Mouse (Mus musculus) kidney, embryonic 14.5 days (tissue): ENCODE measurements around the gene Gng12. TPM values are rescaled to one million over a fixed set of nuclear protein-coding genes. Genes with fewer than 3 reads are reported as not detected.

Source experiments
- polyA plus RNA-seq: library from polyadenylated mRNA; unstranded; fragments of >200 nt; fragmentation: Nextera tagmentation; extraction: Ambion mirVana; gene quantifications from 2 replicates; pipeline ENCODE4 v1.2.1, GENCODE M21; 2014

Gng12 gene
- polyA plus RNA-seq, 1 experiment from 2014 or later, result 108 TPM

Other genes with a start within 250 kb of the Gng12 start
- not detected in 2 replicates for gene Vmn1r35, start 210.5 kb upstream of the Gng12 start, polyA plus RNA-seq
- gene Vmn1r36, start 177.2 kb upstream of the Gng12 start, polyA plus RNA-seq, result not detected in 2 replicates
- not detected in 2 replicates for gene Vmn1r37, start 167.0 kb upstream of the Gng12 start, polyA plus RNA-seq
- not detected in 2 replicates for gene Vmn1r38, start 113.8 kb upstream of the Gng12 start, polyA plus RNA-seq
- not detected in 2 replicates for gene Vmn1r39, start 85.8 kb upstream of the Gng12 start, polyA plus RNA-seq
- gene Gadd45a, start 141.1 kb downstream of the Gng12 start, polyA plus RNA-seq, result 29.3 and 36.0 TPM in 2 replicates